Mouse (Mus musculus) gastrocnemius, adult 18-20 months (tissue): ENCODE data around the gene Hnrnpa3. TPM values are rescaled to one million over a fixed set of nuclear protein-coding genes. Genes with fewer than 3 reads are reported as not detected.
A peak's percentile ranks its signal among the peaks of the same experiment; 100 is the strongest.
"Not testable (repeated sequence)": the region's sequence is repeated elsewhere in the genome, so short reads cannot be mapped to it uniquely, and the experiment has no call there.

Experiments used
- DNase-seq: peaks from one replicate; pipeline ENCODE4 v3.0.0; 2021; ENCODE audit warnings: low spot score
- total RNA-seq, 2 experiments: library from RNA; stranded (reverse); gene quantifications; 2 replicates each; pipeline ENCODE4 v1.2.3; 2021

Hnrnpa3 gene
- total RNA-seq, 2 experiments from 2014 or later, result 112 to 143 TPM

DNA sequence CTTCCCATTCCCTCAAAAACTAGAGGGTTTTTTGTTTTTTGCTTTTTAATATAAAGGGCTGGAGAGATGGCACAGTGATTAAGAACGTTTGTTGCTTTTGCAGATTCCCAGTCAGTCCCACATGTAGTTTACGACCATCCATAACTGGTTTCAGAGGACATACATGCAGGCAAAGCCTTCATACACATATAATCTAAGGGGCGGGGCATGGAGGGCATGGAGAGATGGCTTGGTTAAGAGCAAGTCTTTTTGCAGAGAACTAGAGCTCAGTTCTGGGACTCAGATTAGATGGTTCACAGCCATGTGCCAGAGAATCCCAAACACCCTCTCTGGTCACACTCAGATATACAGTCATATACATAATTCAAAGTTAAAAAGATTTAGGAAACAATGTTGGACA, 13.5 kb downstream of the Hnrnpa3 start:
- no peak for DNase-seq

- DNase-seq, result no peak
Measured at GRCm38 (mm10) chr2:75676567-75676966, 17.5 kb downstream of the Hnrnpa3 start.

DNA sequence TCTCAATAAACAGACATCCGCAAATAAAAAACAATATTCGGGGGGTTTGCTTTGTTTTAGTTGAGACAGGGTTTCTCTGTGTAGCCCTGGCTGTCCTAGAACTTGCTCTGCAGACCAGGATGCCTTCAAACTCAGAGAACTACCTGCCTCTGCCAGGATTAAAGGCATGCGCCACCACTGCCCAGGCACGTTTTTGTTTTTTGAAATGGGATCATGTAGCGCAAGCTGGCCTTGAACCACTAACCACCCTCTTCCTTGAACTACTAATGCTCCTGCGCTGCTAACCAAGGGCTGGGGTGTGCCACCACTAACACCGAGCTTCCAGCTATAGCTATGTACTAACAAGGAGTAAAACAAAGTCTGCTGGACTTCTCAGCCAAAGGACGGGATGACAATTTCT, 20.9 kb downstream of the Hnrnpa3 start:
- DNase-seq, result no peak

- DNase-seq, result no peak
Measured at GRCm38 (mm10) chr2:75681439-75681838, 22.4 kb downstream of the Hnrnpa3 start.

GRCm38 (mm10) chr2:75682978-75683709, 24.1 kb downstream of the Hnrnpa3 start:
- DNase-seq, result peak; percentile 77

DNA sequence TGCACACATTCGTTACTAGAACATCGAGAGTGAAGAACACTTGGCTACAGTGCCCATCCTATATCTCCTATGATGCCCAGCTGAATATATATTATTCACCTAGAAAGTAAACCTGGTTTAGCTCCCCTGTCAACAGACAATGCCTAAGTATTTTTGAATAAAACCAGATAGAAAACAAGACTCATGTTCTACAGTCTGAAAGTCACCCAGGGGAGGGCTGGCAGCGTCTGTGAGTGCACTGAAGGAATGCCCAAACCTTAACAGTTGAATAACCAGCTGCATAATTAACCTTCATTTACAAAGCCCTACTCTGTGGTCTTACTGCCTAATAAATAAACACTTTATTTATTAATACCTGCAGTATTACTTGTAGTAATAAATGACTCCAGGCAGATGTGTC, 25.5 kb downstream of the Hnrnpa3 start:
- no peak for DNase-seq

DNA sequence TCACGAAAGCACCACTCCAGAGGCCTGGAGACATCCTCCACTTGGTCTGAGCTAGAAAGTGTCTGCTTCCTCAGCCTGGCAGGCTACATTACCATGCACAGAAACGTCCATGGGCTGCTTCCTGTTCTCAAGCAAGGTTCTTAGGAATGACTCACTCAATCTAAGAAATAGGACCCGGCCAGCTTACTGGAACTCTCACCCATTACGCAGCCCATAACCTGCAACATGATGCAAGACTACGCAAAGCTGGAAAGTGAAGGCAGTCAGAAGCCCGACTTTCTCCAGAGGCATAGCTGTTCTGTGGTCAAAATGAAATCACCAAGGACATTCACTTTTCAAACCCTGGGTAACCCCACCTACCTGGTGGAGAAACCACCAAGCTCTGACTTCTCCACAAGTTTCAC, 26.4 kb downstream of the Hnrnpa3 start:
- peak; percentile 76 for DNase-seq

- DNase-seq, result no peak
Measured at GRCm38 (mm10) chr2:75687040-75687749, 28.1 kb downstream of the Hnrnpa3 start.

- no peak for DNase-seq
Measured at GRCm38 (mm10) chr2:75688901-75689300, 29.8 kb downstream of the Hnrnpa3 start.

DNA sequence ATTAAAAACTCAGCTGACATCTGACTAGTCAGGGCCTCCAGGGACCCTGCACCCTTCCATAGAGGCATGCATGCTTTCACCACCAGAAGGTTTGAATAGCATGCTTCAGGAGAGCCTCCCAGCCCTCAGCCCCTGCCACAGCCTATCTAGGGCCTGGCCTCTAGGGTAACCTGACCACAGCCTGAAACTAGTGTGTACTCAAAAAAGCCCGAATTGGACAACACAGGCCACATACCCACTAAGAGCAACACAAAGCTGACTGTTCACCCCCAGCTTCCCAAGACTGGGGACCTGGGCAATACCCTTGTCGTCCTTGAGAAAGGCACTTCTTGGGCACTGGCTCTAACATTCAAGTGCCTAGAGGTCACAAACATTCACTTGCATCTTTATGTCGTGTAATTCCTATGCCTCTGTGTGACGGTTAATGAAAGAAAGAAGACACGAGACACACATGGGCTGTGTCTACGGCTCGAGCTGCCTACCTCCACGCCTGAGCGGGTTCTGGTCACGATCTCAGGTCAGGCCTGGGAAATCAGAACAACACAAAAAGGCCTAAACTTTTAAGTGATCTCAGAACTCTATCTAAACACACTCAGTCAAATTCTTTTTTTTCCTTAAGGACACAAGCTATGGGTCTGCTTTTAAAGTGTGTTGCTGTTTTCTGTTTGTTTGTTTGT, 30.6 kb downstream of the Hnrnpa3 start:
- no peak for DNase-seq

DNA sequence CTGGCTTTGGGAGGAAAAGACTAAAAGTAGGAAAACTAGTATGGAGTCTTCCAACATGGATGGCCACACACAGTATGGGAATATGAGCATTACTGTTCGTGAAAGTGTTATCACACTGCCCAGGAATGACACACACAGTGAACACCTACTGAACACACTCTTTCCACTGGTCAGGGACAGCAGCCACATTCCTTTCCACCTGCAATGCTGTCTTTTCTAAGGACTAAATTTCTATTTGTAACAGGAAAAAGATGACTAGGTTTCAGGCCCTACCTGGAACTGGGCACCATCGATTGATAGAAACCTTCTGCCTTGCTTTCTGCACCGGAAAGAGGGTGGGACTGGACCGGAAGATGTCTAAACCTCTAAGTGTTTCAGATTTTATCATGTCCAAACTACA, 31.6 kb downstream of the Hnrnpa3 start:
- DNase-seq, result no peak

GRCm38 (mm10) chr2:75691316-75691715, 32.3 kb downstream of the Hnrnpa3 start:
- DNase-seq, result no peak

DNA sequence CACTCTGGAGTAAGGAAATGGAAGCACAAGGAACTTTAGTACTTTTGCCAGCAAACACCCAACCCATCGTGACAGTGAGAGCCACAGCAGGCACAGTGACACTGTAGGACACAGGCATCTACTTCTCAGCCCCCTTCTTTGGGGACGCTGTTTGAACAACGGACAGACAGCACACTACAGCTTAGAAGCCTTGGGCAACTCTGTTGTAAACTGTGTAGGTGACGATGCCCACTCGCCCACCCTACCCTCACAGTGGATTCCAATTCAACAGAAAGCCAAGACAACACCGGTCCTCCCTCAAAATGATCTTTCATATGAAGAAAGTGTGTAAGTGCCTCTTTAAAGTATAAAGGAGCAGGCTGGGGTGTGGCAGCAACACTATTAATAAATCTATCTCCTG, 33.3 kb downstream of the Hnrnpa3 start:
- DNase-seq, result no peak

DNA sequence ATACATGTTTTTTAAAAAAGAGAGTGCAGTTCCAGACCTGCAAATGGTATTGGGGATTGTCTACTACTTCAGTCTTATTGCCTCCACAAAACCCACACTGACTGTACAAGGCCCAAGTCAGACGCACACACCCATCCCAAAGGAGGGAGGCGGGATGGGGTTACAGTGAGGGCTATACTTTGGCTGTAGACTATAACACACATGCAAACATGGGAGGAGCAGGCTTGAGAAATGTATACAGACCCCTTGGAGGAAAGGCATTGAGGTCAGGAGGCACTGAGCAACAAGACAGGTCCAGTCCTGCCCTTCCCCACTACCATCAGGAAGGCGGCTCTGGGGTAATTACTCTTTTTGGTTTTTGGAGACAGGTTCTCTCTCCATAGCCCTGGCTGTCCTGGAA, 35.9 kb downstream of the Hnrnpa3 start:
- not testable (repeated sequence) for DNase-seq

DNA sequence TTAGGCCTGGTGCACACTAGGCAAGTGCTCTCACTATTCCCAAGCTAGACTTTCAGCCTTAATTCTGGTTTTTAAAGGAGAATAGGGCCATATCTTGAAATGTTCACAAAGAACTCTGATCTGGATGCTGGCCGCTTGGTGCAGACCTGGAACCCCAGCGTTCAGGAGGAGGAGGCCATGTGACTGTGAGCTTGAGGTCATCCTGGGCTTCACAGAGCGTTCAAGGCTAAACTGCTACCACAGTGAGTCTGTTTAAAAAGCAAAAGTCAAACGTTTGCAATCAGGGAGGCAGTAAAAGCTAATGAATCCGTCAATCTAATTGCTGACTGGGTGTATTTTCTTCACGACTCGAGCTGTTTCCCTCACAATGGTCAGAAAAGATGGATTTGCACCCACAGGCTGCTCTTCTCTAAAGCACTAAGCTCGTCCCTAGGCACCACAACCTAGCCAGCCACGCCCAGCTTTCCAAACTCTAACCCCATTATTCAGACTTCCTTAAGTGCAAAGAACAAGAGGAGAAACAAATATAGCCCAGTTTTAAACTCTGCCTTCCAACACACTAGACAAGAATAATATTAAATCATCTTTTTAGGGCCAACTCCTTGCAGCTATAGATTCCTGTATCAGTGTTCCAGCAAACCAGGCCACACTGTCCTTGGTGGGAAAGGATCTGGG, 36.8 kb downstream of the Hnrnpa3 start:
- DNase-seq, result no peak

DNA sequence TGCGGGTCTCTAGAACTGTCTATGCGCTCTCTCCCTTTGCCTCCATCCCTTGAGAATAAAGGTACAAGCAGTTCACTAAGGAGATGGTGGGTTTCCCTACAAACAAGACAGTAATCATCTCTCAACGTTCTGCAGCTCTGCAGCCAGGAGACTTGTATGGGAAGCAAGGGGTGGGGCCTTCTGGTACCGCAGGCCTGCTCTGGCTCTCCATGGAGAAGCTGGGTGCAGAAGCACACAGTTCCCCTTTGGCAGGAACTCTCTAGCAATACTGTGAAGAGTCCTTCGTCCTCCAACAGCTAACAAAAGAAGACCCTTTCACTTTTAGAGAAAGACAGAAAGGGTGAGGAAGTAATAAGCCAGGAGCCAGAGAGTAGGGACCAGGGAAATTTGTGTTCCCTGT, 37.3 kb downstream of the Hnrnpa3 start:
- DNase-seq, result no peak

GRCm38 (mm10) chr2:75697222-75697621, 38.2 kb downstream of the Hnrnpa3 start:
- no peak for DNase-seq

- no peak for DNase-seq
Measured at GRCm38 (mm10) chr2:75698007-75698406, 38.9 kb downstream of the Hnrnpa3 start.

- no peak for DNase-seq
Measured at GRCm38 (mm10) chr2:75698874-75699273, 39.8 kb downstream of the Hnrnpa3 start.

DNA sequence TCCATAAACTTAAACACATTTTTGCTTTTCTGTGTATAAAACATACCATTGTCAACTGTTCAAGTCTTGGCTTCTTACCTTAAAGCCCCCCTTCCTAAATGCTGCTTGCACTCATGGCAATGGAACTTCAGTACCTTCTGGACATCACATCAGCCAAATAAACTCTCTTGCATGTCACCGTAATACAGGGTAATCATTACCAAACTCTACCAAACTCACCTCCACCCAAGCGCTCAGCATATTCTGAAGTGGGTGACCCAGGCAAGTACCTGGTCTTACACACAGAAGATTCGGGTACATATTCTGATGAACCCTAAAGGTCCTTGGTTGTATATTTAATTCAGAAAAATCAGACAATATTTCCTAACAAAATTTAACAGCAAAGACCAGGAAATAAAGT, 41.5 kb downstream of the Hnrnpa3 start:
- no peak for DNase-seq

GRCm38 (mm10) chr2:75701207-75701606, 42.1 kb downstream of the Hnrnpa3 start:
- DNase-seq, result no peak
